Mouse (Mus musculus) left cerebral cortex, postnatal 10 days (tissue): Measurements from ENCODE around the gene Gper1. TPM values are rescaled to one million over a fixed set of nuclear protein-coding genes. Genes with fewer than 3 reads are reported as not detected.

ENCODE experiments used
- DNase-seq, 2 experiments: peaks; one replicate each; pipeline ENCODE4 v3.0.0; 2021 to 2022; ENCODE audit warnings: low spot score in 2 of 2, mixed read lengths in 1 of 2; ENCODE audit errors: extremely low spot score in 1 of 2
- intact Hi-C: fragments of 180-260 bp; cut with DNase I; formaldehyde crosslinking; loops from one replicate; pipeline ENCODE4 v1.15.1; 2025
- total RNA-seq, 2 experiments: library from RNA; stranded (reverse); gene quantifications; 2 replicates each; pipeline ENCODE4 v1.2.3; 2021

Gper1 gene
- total RNA-seq, result 1 to 10 TPM; 2.9 to 3.3 TPM

DNA sequence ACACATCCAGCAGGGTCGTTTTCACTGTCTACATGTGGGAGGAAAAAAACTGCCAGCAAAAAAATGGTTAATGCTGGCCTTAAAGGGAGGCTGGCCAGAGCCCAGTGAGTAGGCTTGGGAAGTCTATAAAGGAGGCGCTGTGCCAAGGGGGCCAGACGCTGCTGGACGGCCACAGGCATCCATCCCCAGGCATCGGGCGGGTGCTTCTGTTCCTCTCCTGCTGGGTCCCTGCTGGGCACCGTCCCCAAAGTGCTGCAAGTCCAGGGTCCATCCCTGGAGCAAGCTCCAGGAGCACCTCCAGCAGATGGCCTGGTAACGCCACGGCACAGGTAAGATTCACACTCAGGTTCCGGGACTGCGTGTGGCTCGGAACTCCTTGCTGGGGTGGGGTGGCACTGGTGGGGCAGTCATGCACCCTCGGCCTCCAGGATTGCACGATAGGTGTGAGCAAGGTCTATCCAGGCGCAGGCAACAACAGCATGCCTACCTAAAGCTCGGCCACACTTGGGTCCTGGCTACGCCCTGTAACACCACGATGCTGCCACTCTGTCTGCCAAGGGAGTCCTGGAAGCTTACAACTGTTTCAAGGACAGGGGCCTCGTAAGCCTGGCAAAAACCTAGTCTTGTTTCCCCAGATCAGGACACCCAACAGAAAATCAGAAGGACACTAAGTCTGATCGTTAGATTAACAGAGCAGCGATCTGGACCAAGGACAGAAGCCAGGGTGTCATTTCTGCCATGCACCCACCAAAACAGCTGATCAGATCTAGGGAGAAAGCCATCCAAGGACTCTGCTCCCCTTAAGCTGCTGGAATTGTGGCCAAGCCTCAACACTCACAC is at the start of gene Gper1:
Gene Gper1, plus strand, starts transcription at position 126 of the 840 bp plus-strand sequence.
- peak; percentile 60 to 83 for DNase-seq
- intact Hi-C loops, result no loop called here

DNA sequence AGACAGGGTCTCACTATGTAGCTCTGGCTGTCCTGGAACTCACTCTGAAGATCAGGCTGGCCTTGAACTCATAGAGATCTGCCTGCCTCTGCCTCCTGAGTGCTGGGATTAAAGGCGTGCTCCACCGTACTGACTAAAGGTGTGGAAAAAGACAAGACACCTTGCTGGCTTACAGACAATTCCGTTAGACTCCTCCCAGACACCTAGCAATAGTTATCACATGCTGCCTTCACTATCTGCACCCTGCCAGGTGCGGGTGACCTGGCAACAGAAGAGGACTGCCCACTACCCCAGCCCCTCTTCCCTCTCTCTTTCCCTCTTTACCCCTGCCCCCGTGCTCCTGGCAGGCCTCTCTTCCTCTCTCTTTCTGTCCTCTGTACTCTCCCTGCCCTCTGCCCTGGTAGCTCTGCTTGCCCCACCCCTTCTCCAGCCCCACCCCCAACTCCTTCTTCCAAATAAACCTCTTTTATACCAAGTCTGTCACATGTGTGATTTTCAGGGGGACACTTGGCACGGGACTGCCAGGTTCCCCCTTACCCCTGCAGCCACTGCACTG is 49.0 kb upstream of the Gper1 start:
- no peak for DNase-seq
- intact Hi-C loops, result no loop called here

- intact Hi-C loops, result no loop called here
- no peak for DNase-seq
Measured at GRCm38 (mm10) chr5:139374841-139375240, 48.1 kb upstream of the Gper1 start.

GRCm38 (mm10) chr5:139377468-139378270 is 45.3 kb upstream of the Gper1 start, which contains the start of gene Gpr146:
TSS of gene Gpr146 (plus strand) at chr5:139377697.
- intact Hi-C loops, result no loop called here

DNA sequence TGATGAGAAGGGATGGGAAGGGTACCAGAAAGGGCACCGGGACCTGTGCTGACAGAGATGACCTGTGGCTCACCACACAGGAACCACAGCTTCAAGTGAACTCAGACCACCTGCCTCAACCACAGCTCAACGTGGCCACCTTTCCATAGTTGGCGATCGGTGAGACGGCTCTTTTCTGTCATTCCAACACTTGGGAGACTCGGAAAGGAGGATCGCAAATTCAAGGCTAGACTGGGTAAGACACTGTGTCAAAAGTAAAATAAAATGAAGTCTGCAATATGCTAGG is 44.7 kb upstream of the Gper1 start:
- intact Hi-C loops, result no loop called here
- no peak for DNase-seq

More at GRCm38 (mm10) chr5:139377468-139378270, 45.3 kb upstream of the Gper1 start, which contains the start of gene Gpr146:
- DNase-seq, result peak in 1 of 2 experiments; percentile 84

DNA sequence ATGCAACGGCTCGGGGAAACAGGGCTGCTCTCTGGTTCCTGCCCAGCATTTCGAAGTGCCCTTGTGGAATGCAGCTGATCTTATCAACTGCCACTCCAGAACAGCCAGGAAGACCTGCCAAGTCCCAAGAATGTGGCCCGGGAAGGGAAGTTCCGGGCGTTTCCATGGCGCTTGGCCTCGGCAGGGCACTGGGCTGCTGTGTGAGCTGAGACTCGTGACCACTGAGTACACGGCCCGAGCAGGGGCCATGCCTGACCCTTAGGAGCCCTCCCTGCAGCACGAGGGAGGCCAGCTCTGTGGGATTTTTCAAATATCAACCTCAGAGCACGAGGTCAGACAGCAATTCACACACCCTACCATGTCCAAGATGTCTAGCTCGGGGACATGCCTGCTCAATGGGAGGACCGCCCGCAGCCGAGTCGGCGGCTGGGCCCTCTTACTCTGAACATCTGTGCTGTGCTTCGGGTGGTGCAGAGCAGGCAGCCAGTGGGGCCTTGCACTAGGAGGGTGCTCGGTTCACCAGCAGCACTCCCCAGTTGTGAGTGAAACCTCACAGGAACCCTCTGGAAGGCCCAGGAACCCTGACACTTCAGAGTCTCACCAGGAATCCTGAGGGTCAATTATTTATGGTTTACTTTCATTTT is 43.8 kb upstream of the Gper1 start:
- peak in 1 of 2 experiments; percentile 85 for DNase-seq
- intact Hi-C loops, result no loop called here

- intact Hi-C loops, result no loop called here
- no peak for DNase-seq
Measured at GRCm38 (mm10) chr5:139379771-139380384, 43.1 kb upstream of the Gper1 start.

- DNase-seq, result peak; percentile 76 to 98
- intact Hi-C loops, result no loop called here
Measured at GRCm38 (mm10) chr5:139380385-139381248, 42.3 kb upstream of the Gper1 start.

DNA sequence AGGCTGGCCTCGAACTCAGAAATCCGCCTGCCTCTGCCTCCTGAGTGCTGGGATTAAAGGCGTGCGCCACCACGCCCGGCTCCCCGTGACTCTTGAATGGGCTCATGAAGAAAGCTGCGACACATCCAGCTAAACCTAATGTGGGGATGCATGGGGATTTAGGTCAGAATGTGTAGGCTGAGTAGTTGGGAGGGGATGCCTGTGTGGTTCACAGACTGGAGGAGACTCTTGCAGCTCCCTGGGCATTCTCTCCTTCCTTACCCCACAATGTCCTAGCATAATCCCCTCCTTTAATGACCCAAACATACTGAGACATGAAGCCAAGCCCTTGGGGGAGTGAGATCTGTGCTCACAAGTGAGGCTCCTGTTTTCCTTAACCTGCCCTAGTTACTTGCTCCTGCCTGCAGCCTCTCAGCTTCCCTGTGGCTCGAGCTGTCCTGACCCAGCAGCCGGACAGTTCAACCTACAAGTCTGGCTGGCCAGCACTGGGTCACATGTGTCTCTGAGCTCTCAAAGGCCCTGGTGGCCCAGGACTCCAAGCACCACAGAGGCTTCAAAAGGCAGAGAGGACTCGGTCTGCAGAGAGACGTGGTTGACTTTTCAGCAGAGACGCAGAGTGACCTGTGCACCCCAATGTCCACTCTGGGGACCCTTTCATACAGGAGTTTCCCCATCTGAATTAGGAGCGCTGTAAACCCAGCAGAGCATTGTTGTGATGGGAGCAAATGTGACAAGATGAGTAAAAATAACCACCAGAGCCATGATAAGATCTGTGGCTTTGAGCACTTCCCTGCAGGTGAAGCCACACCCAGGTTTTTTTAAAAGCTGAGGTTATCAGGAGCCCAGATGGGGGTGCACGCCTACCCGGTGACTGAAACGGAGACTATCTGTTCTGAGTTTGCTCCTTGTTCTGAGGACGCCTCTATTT is 41.1 kb upstream of the Gper1 start:
- intact Hi-C loops, result no loop called here
- no peak for DNase-seq

DNA sequence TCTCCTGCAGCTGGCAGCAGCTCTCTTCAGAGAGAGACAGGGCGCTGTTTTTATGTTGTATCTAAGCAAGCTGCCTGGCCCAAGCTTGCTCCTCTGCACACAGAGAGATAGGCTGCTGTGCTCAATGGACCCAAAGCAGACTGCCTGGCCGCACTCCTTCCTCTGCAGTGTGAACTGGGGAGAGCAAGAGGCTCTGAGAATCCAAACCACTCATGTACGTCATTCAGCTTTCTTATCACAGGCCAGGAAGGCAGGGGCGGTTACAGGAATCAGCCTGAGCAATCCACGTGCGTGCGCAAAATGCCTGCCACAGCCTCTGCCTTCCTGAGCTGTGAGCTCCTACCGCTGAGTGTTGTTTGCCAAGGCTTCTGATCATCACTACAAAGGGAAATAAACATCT is 40.2 kb upstream of the Gper1 start:
- intact Hi-C loops, result no loop called here
- peak in 1 of 2 experiments; percentile 79 for DNase-seq

DNA sequence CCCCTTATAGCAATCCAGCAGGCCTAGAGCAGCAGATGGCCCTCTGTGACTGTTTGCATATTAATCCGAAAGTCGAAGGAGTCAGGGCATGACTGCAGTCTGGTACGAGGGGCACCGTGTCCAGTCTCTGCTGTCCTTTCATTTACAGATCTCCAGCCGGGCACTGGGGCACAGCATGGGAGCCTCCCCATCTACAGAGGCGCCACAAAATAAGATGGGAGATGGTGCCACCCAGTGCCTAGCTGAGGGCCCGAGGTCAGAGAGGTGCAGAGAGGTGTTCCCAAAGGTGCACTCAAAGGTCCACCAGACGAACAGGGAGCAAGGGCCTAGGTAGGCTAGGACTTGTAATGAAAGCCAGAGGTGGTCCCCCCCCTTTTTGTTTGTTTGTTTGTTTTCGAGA is 39.7 kb upstream of the Gper1 start:
- intact Hi-C loops, result no loop called here
- DNase-seq, result no peak

GRCm38 (mm10) chr5:139384531-139384930 is 38.4 kb upstream of the Gper1 start:
- no peak for DNase-seq
- intact Hi-C loops, result no loop called here

DNA sequence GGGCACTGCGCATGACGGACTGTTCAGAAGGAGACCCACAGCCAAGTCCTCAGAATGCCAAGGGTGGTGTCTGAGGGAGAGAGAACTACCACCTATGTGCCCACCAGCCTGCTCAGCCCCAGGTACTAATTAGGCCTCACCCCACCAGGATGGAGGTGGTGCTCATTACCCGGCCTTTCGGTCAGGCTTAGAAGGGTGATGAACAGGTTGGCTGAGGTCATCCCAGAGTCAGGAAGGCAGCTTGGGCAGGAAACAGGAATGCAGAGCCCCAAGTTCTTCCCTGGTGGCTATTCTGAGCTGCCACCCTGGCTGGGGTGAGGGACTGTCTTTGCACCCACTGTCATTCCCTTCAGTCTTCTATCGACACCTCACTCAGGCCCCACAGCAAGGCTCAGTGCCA is 36.9 kb upstream of the Gper1 start:
- intact Hi-C loops, result no loop called here
- no peak for DNase-seq

GRCm38 (mm10) chr5:139387329-139388194 is 35.4 kb upstream of the Gper1 start:
- intact Hi-C loops, result no loop called here
- peak in 1 of 2 experiments; percentile 82 for DNase-seq

DNA sequence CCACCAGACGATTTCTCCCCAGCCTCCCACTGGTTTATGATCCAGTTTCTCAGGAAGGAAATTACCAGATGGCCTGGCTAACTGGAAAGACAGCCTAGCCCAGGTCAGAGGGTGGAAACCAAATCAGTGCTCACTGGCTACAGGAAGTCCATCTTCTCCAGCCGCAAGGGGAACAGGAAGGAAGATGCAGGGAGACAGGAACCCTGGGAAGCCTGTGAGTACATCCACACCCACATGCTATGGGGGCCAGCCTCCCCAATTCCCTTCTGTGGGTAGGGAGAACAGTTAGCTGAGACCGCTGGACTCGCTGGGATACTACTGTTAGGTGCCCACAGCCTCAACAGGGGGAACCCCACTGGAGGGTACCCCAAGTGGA is 34.8 kb upstream of the Gper1 start:
- intact Hi-C loops, result no loop called here
- DNase-seq, result no peak
